Mouse (Mus musculus) lung, postnatal 4 days (tissue): ENCODE measurements at regions not wholly inside any gene's neighbourhood (a gene's known extent, or its start where the extent isn't known, plus 50 kb on each side); places are given as distances from the start of the nearest gene placed in this dataset.

Experiments
- DNase-seq, 2 experiments: peaks; one replicate each; pipeline ENCODE4 v3.0.0; 2021

DNA sequence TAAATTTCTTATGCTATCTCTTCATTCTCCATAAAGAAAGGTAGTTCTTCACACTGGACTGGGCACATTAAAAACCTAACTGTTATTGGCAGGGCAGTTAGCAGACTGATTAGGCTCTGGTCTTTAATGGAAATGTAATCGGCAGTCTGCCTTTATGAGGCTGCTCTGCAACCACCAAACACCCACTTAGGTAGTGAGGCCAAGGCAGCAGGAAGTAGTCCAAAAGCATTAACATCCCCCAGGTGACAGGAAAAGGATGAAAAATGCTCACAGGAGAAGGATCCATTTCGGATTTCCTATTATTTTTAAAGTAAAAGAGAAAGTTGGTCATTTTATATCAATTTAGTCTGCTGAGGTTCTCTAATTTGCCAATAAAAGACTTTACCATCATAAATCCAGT, 528.9 kb upstream of the Dppa4 start:
- no peak for DNase-seq

GRCm38 (mm10) chr16:47758296-47758695, 525.2 kb upstream of the Dppa4 start:
- no peak for DNase-seq

- peak in 1 of 2 experiments; percentile 6 for DNase-seq
Measured at GRCm38 (mm10) chr16:47765742-47766141, 517.8 kb upstream of the Dppa4 start.

- no peak for DNase-seq
Measured at GRCm38 (mm10) chr16:47788515-47788914, 495.0 kb upstream of the Dppa4 start.

DNA sequence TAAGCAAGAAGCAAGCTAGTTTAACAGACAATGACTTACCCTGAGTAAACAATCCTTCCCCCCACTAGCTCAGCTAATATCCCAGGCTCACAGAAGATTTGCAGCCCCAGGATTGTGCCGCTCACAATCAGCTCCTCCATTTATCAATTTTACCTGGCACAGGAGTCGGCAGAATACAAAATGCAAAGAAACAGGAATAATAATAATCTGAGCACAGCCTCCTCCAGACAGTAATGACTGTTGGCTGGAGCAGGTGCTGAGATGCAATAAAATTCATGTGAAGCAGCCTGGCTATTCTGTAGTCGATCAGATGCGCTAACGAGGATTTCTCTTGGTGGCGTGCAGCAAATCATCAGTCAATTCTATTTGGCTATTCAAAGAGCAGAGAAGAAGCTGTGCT, 492.9 kb upstream of the Dppa4 start:
- no peak for DNase-seq

GRCm38 (mm10) chr16:47791456-47791855, 492.1 kb upstream of the Dppa4 start:
- DNase-seq, result no peak

DNA sequence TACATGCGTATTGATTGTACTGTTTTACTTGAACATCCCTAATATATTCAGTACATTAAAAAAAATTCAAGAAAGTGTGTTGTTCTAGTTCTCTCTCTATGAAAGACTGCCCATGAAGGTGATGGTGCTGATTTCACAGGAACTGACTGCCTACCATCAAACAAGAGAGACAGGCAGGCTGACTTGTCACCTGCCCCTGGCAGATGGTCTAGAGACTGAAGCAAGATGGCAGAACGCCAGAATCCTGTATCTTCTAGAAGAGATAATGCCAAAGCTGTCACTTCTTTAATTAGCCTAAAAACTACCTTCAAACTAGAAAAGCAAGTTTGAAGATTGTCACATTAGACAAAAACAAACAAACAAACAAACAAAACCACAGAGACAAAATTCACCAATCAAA, 484.7 kb upstream of the Dppa4 start:
- DNase-seq, result no peak

GRCm38 (mm10) chr16:47843169-47843568, 440.4 kb upstream of the Dppa4 start:
- no peak for DNase-seq

DNA sequence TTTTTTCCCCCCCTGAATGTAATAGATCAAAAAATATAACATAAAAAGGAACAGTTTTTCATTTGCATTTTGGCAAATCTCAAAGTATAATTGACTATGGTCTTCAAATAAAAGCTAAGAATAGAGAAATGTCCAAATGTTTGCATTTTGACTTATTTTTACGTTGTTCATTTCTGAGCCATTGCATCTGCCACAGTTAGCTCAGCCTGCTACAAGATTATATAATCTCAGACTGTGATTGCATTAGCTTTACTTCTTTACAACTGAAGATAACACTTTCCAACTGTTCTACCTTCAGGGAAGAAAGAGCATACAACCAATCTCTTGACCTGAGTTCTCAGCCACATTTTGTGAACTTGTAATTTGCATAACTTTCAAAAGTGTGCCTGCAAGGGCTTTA, 431.9 kb upstream of the Dppa4 start:
- no peak for DNase-seq

DNA sequence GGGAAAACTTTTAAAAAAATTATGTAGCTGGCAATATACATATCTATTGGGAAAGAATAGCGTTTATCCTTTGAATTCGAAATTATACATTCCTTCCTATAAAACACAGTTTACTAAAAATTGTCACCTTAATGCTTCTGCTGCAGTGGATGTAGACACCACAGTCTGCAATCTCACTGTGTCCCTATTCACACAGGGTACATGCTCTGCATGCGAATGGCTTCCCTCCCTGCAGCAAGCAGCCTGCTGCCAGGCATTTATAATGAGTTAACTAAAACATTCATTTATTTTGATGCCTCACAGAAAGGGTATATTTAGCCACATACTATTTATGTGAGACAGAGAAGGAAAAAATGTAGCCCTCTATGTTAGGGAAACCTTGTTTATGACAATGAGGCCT, 423.7 kb upstream of the Dppa4 start:
- no peak for DNase-seq

DNA sequence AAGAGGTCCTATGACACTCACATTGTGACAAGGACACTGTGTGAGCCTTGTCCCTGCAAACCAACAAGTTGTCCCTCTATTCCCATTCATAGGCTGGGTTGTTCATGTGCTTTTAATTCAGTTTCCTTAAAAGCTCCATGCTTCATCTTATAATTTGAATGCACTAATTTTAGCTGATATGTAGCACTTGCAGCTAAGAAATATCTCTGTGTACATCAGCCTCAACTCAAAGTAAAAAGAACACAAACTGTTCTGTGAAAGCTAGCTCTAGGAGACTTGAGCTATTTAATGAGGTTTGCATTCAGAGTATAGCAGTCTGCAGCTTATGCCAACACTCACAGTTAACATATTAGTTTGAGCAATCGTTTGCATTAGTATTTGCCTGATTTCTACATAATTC, 408.3 kb upstream of the Dppa4 start:
- no peak for DNase-seq

DNA sequence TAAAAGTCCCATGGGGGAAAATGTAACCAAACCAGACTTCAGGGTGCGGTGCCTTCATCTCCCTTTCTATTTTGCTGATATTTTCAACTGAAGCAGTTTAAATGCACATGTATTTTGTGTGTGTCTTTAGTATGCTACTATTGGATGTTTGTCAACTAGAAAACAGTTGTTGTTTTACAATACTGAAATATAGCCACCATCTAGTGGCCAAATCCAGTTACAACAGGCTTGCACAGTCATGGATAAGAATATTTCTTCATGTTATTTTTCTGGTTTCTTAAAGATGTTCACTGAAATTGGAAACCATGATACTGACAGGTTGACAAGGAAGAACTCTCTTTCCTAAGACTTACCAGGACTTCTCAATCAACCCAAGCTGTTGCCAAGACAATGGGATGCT, 400.1 kb upstream of the Dppa4 start:
- no peak for DNase-seq

DNA sequence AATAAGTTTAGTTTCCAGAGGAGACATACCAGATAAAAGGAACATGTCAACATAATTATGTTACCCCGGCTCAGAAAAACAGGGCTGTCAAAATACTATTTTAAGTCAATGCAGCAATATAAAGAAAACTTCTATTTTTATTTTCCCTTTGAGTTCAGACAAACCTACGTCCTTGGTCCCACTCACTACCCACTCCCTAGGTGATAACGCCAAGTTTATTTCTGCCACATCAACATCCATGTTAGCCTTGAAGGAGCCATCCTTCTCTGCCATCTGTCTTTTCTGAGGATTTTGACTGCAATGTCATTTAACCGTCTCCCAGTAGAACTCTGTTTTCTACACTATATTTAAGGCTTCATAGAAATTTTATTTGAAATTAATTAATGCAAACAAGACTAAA, 396.5 kb upstream of the Dppa4 start:
- DNase-seq, result no peak

DNA sequence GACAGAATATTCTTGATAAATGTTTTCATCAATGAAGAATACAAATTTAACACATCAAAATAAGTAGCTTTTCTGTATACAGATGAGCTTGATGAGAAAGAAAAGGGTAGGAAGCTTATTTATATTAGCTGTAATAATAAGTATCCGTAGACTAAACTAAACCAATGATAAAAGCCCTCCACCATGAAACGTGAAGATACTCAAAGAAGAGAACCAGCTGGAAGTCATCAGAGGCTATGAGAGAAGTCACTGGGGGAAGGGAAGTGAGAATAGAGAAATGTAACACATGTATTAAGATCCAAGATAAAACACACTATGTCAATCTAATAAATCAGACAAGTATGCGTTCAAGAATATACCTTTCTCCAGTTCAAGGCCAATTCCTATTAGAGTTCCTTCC, 382.7 kb upstream of the Dppa4 start:
- DNase-seq, result no peak

DNA sequence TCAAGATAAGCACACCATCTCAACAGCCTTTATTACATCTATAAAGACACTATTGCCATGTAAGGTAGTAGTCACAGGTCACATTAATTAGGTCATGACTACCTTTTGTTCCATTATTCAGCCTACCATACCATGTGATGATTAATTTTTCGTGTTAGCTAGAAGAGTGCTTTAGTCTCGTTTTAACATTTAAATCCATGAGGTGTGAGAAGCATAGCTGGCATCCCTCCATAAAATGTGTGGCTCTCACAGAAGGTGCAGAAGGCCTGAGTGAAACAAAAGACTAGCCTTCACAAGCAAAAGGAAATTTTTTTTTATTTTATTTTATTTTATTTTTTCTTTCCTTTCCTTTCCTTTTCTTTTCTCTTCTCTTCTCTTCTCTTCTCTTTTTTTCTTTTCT, 345.5 kb upstream of the Dppa4 start:
- no peak for DNase-seq
